Mouse (Mus musculus) lung, adult 2 months (tissue): ENCODE measurements around the gene Ppp4c.

ENCODE experiments used
- CTCF ChIP-seq: fragments of 200-500 bp; IDR thresholded peaks from 2 replicates; pipeline ENCODE4 v1.5.1; 2011; ENCODE audit warnings: mild to moderate bottlenecking, low read length, control low read depth; ENCODE audit not compliant: insufficient read depth
- POLR2A ChIP-seq: fragments of 200-500 bp; IDR thresholded peaks from 2 replicates; pipeline ENCODE4 v1.6.1; 2011; ENCODE audit warnings: low read depth, mild to moderate bottlenecking, control low read depth, low read length, borderline replicate concordance; ENCODE audit errors: extremely low read depth

- TF ChIP-seq CTCF (no peak), POLR2A (no peak)
Observed at GRCm38 (mm10) chr7:126797411-126798126, 5.3 kb upstream of the Ppp4c start, which contains the start of gene Fam57b.
